Mouse (Mus musculus): ENCODE results near the gene Mpo.

Mpo gene

GRCm38 (mm10) chr11:87793460-87793859 lies at the start of gene Mpo:
Gene Mpo (plus strand): TSS chr11:87793581.
- no peak for DNase-seq

- no peak for DNase-seq
Measured at GRCm38 (mm10) chr11:87743691-87744090, 49.7 kb upstream of the Mpo start.

DNA sequence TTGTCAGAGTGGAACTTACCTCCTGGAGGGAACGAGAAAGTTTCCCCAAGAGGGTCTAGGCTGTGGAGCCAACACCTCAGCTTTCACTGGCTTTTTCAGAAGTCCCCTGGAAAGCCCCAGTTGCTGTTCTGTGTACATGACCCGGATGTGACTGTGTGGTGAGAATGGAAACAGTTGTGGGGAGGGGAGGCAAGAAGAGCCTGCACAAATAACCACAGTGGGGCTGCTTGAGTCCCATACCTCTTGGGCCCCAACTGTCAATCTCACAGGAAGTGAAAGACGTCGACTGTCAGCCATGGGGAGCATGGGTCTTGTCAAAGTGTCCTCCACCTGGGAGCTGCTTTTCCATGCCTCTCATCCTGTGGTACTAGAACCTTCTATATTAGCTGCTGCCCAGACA lies 48.4 kb upstream of the Mpo start:
- DNase-seq = no peak

DNA sequence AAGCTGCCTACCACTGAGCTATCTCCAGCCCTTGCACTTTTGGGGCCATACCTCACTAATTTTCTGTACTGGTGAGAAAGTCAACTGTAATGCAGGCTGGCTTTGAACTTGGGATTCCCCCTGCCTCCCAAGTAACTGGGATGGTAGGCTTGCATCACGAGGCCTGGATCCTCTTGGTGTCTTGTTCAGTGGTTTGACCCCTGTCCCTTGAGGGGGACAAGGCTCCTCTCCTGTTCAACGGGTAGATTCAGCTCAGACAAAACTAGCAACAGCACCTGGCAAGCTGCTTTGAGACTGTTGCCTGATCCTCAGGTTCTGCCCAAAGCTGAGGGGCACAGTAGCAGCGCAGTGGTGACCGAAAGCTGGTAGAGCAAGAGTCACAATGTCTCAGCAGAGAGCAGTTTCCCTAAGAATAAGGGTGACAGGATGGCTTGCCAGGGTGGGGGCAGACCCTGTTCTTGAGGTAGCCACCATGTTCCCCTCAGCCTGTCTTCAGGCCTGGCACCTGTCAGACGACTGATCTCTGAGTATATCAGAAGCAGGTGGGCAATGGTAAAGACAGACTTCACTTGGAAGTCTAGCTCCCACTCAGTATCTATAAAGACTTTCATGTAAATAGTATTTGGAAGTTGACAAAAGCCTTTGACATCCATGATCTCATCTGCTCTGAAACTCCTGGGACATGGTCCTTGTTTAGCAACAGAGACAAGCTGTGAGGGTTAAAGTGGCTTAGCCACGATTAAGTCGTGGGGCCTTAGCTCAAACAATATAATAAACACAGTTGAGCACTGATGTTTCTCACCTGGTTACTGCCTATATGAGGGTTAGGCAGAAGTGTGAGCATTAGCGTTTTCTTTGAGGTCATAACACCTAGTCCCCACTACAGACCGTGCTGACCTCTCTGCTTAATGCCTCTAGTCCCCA lies 47.5 kb upstream of the Mpo start:
- DNase-seq = no peak

GRCm38 (mm10) chr11:87747312-87747711 lies 46.1 kb upstream of the Mpo start:
- DNase-seq = no peak

DNA sequence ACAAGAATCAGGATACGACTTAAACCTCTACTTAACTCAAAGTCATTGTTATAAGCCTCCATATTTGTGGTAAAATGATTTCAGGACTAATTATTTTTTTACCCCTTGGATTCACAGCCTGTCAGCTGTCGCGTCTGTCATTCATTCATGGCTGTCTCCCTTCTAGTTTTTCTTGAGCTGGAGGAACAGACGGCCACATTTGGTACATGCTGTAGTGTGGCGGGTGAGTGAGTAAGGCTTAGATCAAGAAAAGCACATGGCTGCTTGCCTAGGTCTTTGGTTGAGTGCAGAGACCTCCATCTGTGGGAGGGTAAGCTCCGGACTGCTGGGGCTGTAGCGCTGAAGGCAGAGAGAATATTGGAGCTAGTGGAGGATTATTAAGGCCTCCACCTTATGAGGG lies 45.7 kb upstream of the Mpo start:
- no peak for DNase-seq

DNA sequence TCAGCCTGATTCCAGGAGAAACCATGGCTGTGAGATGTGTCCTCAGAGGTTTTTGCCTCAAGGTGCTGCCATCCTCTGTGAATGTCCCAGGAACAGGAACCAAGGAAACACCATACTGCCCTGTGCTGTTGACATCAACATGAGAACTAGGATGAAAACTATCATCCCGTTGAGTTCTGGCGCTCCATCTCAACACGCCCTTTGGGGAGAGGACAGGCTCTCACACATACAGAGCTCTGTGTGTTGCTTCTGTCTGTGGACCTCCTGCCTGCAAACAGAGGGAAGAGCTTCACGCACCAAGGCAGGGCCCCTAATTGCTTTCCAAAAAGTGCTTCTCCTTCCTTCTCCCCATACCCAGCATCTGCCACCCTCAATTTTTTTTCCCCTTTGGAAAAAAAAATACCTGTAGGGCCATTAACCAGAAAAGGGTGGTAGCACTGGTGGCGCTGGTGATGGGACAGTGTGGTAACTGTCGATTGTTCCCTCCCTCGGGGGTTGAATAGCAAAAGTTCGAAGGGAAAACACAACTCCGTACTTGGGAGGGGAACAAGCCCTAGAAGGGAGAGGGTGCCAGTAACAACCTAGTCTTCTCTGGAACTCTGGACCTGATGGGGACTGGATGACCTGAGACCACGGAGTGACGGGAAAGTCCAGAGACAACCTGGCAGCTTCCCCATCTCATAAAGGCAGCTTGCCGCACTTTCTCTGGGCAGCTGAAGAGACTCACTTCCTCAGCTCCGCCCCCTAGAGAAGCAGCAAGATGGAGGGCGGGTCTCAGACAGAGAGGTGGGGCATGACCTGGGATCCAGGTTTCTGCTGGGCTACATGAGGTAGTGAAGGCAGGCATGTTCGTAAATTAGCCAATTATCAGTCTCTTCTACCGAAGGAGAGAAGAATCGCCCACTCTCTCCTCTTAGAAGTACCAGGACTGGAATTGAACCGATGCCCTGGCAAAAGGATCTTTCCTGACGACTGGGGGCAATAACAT lies 45.0 kb upstream of the Mpo start:
- peak in 1 of 2 experiments; percentile 43 for DNase-seq

DNA sequence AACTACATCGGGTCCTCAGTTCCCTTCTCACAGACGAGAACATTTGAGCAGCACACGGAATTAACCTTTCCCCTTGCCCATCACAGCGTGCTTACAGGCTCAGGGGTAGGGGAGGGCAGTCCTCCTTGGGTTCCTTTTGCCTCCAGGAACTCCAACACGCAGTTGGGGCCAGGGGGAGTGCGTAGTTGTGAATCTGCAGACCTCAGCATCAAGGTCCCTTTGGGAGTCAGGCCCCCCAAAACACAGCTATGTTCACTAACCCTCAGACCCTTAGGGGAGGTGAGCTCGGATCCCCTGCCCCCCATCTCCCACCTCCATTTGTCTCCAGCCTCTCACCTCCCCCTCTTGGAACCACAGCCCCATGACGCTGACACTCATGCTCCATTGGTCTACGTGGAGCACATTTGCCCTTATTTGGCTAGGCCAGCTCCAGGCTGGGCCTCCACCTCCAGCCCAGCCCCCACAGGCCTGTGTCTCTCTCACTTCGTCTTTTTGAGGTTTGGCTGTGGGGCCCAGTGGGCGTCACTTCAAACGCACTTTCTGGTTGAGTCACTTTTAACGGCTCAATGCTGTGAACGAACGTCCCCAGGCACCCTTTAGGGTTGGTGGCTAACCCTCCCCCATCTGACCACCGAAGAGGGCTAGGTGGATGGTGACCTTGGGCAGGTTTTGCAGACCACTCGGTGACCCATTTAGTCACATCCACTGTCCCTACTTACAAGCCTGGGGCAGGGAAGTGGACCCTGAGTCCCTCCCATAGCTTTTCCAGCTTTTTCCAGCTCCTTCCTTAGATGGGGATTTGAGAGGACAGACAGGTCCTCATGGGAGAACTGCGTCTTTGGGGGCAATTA lies 44.0 kb upstream of the Mpo start:
- DNase-seq = peak; percentile 30 to 50

GRCm38 (mm10) chr11:87750043-87750421 lies 43.3 kb upstream of the Mpo start:
- DNase-seq = no peak

DNA sequence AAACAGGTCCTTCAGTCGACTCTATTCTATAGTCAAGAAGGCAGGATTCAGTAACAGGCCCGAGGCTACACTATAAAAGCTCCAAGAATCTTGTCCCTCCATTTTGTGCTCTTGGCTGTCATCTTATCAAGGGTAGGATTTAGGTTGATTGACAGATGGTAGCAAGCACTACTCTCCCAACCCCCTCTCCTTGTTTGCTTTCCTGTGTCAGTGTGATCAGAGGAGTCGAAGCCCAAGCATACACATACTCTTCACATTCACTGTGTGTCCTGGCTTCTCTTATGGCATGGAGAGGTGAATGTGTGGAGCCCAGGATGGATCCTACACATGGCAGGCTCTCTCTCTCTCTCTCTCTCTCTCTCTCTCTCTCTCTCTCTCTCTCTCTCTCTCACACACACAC lies 42.9 kb upstream of the Mpo start:
- no peak for DNase-seq

DNA sequence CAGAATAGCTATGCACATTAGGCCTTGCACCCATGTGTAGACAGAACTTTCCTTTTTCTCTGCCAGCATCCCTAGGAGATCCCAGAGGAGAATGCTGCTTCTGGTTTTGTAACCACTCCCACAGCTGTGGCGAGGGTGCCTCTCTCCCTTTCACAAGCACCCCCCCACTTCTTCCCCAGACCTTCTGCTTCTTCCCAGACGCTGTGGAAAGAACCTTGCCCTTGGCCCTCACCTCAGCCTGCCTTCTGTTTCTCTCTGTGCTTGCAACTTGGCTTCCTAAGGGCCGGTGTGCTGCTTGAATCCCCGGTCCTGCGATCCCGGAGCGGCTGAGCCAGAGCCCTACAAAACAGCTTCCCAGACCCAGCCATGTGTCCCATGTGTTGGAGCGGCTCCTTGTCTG lies 42.4 kb upstream of the Mpo start:
- no peak for DNase-seq

DNA sequence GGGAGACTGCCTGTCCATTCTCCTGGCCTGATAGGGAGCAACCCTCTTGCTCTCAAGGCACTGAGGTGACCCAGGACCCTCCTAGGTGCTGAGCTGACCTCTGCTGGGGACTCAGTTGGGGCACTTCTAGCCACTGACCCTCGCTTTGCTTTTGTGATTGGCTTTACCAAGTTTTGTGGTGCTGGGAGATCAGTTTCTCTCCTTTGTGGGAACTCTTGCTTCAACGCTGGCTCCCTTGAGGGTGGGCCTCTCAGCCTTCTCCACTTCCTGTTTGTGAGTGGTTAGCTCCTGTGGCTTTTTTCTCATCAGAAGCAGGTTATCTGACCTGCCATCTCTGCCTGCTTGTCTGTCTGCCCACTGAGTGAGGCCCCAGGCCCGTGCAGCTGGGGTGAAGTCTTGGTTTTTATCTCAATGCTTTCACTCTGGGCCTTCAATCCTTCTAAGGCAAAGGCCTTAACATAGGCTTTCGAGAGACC lies 41.9 kb upstream of the Mpo start:
- DNase-seq = no peak

- DNase-seq = no peak
Measured at GRCm38 (mm10) chr11:87752307-87752706, 41.1 kb upstream of the Mpo start.

DNA sequence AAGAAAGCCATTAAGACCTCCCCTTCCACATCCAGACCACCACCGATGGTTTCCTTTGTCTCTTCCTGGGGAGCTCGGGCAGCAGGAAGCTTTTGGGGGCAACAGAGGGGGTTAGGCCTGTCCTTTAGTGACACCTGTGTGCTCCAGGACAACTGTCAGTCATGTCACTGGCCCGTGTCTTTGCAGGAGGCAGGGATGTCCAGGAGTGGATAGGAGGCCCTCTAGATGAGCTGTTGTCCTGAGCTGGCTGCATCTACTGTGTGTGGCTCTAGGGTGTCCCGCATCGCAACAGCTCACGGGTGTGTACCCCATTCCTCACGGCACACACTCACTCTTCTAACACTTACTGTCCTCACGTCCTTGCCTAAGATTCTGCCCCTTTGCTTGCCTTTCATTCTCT lies 40.1 kb upstream of the Mpo start:
- DNase-seq = no peak

GRCm38 (mm10) chr11:87753891-87754501 lies 39.4 kb upstream of the Mpo start:
- DNase-seq = no peak

DNA sequence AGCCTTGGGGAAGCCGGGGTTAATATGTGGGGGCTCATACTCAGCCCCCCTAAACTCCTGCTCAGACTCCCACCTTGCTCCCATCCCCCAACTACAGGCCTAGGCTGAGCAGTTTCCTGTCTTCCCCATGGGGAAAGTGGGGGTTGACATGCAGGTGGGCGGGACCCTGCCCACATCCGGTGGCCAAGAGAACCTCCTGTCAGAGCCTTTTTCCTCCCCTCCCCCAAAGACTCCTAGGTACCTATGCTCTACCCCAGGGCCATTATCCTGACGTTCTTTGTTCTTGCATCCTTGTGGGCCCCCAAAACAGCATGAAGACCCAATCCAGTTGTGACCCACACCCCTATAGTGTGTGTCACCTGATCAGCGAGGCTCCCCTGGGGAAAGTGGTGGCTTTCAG lies 38.8 kb upstream of the Mpo start:
- DNase-seq = no peak

GRCm38 (mm10) chr11:87755360-87756017 lies 37.9 kb upstream of the Mpo start:
- DNase-seq = peak in 1 of 2 experiments; percentile 50

DNA sequence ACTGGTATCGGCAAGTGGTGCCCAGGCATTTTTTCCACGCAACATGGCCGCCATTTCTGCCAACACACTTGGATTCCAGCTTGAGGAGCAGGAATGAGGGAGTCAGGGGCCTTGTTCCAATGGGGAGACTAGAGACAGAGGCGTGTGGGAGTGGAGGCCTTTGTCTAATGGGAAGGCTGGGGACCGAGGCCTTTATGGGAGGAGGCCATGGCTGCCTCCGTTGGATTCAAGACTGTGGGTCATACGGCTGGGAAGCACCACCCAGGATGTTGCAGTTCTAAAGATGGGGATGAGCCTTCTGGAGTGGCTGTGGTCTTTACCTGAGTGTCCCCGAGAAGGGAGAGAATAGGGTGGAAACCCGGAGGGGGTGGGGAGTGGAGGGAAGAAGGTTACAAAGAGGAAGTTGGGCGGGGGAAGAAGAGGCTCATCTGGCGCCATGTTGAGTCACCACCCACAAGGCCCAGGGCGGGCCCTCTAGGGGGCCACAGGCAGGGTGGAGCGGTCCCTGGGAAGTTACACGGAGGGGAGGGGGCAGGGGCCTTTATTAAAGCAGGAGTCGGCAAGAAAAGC lies 37.0 kb upstream of the Mpo start:
- peak in 1 of 2 experiments; percentile 22 for DNase-seq

- no peak for DNase-seq
Measured at GRCm38 (mm10) chr11:87757001-87757954, 36.1 kb upstream of the Mpo start.
